Mouse (Mus musculus) layer of hippocampus, postnatal 10 days (tissue): ENCODE results near the gene Cacna1g. TPM values are rescaled to one million over a fixed set of nuclear protein-coding genes. Genes with fewer than 3 reads are reported as not detected.

Source experiments
- DNase-seq, 2 experiments: peaks; one replicate each; pipeline ENCODE4 v3.0.0; 2021; ENCODE audit warnings: low spot score in 2 of 2
- total RNA-seq, 2 experiments: library from RNA; stranded (reverse); gene quantifications; 2 replicates each; pipeline ENCODE4 v1.2.3; 2021

Cacna1g gene
- total RNA-seq, 2 experiments from 2014 or later, result 111 to 128 TPM

GRCm38 (mm10) chr11:94449239-94449638 is 24.8 kb downstream of the Cacna1g start:
- peak in 1 of 2 experiments; percentile 32 for DNase-seq

GRCm38 (mm10) chr11:94447017-94447416 is 27.0 kb downstream of the Cacna1g start:
- no peak for DNase-seq

- no peak for DNase-seq
These were observed 28.7 kb downstream of the Cacna1g start for GRCm38 (mm10) chr11:94445300-94445699.

- no peak for DNase-seq
These were observed 29.2 kb downstream of the Cacna1g start for GRCm38 (mm10) chr11:94444829-94445228.

- DNase-seq, result no peak
These were observed 32.2 kb downstream of the Cacna1g start for GRCm38 (mm10) chr11:94441752-94442151.

- DNase-seq, result no peak
These were observed 32.9 kb downstream of the Cacna1g start for GRCm38 (mm10) chr11:94441122-94441521.

- no peak for DNase-seq
These were observed 33.6 kb downstream of the Cacna1g start for GRCm38 (mm10) chr11:94440421-94440820.

GRCm38 (mm10) chr11:94429011-94429651 is 44.9 kb downstream of the Cacna1g start:
- no peak for DNase-seq

- DNase-seq, result peak; percentile 75 to 82
These were observed 45.7 kb downstream of the Cacna1g start for GRCm38 (mm10) chr11:94428091-94428835.

GRCm38 (mm10) chr11:94425656-94426055 is 48.3 kb downstream of the Cacna1g start:
- no peak for DNase-seq

GRCm38 (mm10) chr11:94425215-94425614 is 48.8 kb downstream of the Cacna1g start:
- no peak for DNase-seq

- no peak for DNase-seq
These were observed 49.6 kb downstream of the Cacna1g start for GRCm38 (mm10) chr11:94424380-94424779.

- peak in 1 of 2 experiments; percentile 53 for DNase-seq
These were observed 50.1 kb downstream of the Cacna1g start for GRCm38 (mm10) chr11:94423855-94424254.

GRCm38 (mm10) chr11:94420991-94421390 is 53.0 kb downstream of the Cacna1g start:
- DNase-seq, result no peak

GRCm38 (mm10) chr11:94420325-94420724 is 53.7 kb downstream of the Cacna1g start:
- peak in 1 of 2 experiments; percentile 59 for DNase-seq

GRCm38 (mm10) chr11:94419004-94419727 is 54.8 kb downstream of the Cacna1g start:
- DNase-seq, result no peak

GRCm38 (mm10) chr11:94414042-94414441 is 60.0 kb downstream of the Cacna1g start:
- DNase-seq, result no peak

- peak; percentile 71 to 78 for DNase-seq
These were observed 60.5 kb downstream of the Cacna1g start for GRCm38 (mm10) chr11:94413516-94413915.

GRCm38 (mm10) chr11:94412998-94413469 is 61.0 kb downstream of the Cacna1g start:
- no peak for DNase-seq

GRCm38 (mm10) chr11:94412562-94412961 is 61.4 kb downstream of the Cacna1g start:
- no peak for DNase-seq

- DNase-seq, result peak in 1 of 2 experiments; percentile 57
These were observed 66.1 kb downstream of the Cacna1g start for GRCm38 (mm10) chr11:94407803-94408321.
